Mouse (Mus musculus) 3134 (cell line): ENCODE results near the gene Mpl.

Experiments used
- DNase-seq: peaks from one replicate; pipeline ENCODE4 v3.0.0-alpha.2; 2011; ENCODE audit warnings: low spot score; ENCODE audit not compliant: insufficient read length; ENCODE audit errors: extremely low read depth

Gene Mpl

DNA sequence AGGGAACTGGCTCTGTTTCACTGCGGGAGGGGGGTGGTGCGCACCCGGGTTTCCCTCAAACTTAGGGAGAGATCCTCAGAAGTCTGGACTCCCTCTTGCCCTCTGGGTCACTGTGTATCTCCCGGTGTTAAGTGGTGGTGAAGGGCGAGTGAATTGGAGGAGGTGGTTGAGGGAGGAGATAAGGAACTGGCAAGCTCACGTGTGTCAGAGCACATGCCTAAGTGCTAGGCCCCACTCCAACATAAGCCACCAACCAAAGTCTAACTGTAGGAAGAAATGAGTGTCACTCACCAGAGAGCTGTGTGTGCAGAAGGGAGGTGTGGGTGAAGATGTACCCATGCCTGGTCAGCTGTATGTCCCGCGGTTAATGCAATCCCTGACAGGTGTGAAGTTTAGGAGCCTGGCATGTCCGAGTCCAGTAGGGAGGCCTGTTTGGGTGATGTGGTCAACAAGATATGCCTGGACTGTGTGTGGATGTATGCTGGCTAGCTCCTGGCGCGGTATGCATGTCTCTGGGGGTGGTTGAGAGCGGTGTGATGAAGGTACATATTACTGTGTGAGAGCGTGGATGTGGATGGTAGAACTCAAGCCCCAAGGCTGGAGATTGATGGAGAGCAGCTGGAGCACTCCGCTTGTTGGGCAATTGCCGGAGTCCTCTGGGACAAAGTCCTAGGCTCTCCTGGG, 28.6 kb downstream of the Mpl start:
- DNase-seq = no peak

DNA sequence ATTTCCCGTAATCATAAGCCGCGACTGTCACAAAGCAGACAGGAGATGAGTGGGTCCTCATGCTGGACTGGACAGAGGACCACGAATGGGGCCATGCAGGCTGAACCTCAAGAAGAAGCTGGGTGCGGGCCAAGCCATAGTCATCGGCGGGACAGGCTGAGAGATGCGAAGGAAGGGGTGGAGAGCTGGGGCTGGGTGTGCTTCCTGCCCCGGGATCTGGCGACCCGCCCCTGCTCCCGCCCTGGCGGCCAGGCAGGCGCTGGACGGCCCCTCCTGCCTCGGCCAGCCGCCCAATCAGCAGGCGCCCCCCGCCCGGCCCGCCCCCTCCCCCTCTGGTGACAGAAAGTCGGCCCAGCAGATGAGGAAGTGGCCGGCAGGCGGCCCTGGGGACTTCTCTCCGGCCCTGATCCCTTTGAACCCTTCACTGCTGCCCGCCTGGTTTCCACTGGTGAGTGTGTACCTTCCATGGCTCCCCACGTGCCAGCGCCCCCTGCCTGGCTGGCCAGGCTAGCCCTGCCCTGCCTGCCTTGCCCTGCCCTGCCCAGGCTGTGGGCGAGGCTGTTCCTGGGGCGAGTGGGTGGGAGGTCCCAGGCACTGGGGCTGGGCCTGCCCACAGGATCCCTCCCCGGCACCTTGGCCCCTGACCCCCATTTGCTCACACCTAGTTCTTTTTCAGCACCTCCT, 29.4 kb downstream of the Mpl start, which contains the start of gene Elovl1:
Gene Elovl1 (plus strand): TSS at position 326 of the 684 bp plus-strand sequence.
- peak; percentile 94 for DNase-seq

DNA sequence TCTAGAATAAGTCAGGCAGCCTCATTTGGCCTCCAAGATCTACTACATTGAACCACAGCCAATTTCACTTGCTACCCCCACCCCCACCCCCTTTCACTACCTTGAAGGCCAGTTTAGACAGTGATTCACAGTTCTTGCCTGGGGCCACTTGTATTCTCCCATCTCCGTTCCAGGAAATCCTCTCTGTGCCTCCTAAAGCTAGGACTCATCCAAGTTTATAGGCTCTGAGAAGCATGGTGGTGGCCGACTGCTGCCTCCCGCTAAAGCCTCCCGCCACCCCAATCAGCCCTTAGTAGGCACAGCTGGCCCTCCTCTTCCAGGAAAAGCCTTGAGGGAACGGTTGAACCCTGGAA, 29.9 kb downstream of the Mpl start:
- no peak for DNase-seq

DNA sequence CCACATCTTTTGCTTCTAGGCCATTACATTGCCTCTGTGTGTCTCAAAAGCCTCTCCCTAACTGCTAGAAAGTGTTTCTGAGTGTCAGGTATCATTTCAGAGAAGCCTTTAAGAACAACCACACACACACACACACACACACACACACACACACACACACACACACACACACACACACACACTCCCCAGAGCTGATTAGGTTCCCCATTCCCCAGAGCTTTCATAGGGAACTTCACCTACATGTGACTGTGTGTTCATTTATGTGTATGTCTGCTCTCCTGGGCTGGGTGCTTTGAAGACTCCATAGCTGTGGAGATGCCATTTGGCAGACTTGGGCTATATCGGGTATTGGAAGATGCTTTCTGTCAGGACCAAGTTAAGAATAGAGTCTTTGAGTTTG, 31.9 kb downstream of the Mpl start:
- DNase-seq = no peak

DNA sequence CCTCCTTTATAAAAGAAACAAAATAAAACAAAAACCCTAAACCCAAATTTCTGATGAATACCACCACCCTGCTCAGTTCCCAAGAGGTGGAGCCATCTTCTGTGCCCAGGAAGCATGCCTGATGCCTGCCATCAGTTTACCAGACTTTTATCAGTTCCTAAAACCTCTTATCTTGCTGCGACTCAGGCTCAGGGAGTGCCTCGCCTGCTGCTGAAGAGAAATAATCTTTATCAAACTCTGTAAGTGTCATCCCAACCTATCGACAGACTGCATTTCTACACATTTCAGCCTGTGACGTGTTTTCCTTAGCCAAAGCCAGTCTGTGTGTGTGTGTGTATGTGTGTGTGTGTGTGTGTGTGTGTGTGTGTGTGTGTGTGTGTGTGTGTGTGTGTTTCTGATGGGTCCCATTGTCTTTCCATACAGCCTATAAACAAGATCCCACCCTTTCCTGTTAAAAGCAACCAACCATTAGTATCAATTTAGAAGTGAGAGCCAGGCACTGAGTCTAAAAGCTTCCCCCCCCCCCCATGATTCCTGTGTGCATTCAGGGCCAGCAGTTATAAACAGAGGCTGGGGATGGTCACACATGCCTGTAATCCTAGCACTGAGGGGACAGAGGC, 32.7 kb downstream of the Mpl start:
- DNase-seq = no peak

DNA sequence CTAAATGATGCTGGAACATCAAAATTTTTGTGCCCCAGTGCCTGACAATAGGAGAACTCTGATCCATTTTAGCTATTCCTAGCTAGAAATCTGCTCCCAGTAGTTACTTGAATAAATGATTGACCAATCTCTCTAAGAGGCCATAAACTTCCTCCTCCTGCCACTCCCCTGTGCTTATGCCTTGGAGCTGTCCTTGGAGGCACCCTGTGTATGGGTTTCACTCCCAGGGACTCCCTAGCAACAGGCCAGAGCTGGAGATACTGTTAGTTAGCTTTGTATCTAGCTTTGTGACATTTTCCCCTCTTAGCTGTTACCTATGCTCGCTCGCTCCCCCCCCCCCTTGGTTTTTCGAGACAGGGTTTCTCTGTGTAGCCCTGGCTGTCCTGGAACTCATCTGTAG, 35.9 kb downstream of the Mpl start:
- no peak for DNase-seq

DNA sequence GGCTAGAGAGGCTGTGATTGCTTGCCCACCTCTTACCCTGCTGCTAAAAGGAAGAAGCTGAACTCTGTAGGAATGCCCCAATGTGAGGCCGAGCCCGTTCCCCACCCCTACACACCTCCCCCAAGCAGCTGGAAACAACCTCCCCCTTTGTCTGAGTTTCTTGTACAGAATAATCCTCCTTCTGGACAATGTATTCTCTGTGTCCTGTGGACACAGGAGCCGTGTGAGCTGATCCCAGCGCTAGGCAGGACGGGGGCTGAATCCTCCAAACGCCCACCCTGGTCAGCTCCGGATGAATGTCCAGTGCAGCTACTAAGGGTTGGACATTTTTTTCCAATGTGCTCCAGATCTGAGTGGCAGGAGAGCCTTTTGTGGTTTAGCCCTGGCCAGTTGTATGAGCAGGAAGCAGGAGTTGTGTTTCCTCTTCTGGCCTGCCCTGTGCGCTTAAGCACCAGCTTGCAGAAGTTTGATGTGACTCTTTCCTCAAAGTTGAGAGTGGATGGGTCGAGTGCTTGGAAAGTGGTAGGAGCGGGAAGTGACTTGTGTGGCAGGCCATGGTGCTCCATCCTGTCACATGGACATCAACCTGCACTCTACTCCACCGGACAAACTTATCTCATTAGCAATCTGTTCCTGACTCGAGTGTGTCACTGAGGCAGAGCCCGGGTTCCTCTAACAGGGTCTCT, 40.1 kb downstream of the Mpl start:
- DNase-seq = no peak

DNA sequence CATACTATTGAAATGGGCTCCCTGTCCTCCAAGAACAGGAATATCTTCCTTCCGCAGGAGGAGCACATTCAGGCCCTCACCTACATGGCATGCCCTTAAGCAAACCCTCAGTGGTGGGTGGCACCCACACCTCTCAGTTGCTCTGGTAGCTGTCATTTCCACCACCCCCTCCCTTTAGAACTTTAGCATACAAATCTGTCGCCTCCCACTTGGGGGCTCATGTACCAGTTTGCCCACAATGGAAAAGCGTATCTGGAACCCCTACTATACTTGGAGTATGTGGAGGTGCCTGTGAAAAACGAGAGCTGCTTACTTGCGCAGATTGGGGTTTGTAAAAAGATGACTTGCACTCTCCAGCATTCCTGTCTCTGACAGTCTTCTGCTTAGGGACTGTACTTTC, 41.0 kb downstream of the Mpl start:
- no peak for DNase-seq

DNA sequence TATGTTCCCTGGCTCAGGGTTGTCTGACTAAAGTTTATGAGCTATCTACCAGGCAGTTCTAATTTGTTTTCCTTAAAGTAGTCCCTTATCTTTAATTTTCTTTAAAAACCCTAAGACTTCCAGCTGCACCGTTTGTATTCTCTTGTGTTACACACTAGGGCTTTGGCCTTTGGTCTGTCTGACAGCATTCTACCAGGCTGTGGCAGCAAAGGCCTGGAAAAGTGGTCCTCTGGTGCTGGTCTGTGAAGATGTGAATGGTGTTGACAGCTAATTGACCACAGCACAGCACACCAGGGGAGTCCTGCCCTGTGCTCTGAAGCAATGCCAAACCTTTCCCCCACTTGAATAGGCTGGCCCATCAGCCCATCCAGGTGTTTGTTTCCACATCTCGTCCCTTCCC, 41.5 kb downstream of the Mpl start:
- DNase-seq = no peak

DNA sequence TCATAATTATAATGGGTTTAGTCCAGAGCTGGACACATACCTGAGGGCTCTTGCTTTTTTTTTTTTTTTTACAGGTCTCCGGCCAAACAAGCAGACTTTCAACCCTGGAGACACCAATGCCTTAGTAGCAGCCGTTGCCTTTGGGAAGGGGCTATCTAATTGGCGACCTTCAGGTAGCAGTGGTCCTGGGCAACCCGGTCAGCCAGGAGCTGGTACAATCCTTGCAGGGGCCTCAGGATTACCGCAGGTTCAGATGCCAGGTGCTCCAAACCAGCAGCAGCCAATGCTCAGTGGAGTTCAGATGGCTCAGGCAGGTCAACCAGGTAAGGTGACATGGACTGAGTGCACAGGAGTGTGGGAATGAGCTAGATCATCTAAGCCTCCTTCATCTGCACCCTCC, 43.8 kb downstream of the Mpl start:
- DNase-seq = no peak

DNA sequence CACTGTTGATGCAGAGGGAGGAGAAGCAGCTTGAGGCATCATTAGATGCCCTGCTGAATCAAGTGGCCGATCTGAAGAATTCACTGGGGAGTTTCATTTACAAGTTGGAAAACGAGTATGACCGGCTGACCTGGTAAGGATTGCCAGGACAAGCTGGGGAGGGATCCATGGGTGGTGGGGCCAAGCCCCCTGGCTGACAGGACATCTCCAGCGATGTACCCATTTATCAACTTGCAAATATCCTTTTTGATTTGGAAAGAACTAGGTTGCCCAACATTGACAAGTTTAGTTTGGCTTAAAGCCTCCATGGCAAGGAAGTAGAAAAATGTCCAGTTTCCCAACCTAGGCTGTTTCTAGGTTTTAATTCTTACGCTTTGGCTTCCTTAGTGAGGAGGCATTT, 46.4 kb downstream of the Mpl start:
- DNase-seq = no peak

DNA sequence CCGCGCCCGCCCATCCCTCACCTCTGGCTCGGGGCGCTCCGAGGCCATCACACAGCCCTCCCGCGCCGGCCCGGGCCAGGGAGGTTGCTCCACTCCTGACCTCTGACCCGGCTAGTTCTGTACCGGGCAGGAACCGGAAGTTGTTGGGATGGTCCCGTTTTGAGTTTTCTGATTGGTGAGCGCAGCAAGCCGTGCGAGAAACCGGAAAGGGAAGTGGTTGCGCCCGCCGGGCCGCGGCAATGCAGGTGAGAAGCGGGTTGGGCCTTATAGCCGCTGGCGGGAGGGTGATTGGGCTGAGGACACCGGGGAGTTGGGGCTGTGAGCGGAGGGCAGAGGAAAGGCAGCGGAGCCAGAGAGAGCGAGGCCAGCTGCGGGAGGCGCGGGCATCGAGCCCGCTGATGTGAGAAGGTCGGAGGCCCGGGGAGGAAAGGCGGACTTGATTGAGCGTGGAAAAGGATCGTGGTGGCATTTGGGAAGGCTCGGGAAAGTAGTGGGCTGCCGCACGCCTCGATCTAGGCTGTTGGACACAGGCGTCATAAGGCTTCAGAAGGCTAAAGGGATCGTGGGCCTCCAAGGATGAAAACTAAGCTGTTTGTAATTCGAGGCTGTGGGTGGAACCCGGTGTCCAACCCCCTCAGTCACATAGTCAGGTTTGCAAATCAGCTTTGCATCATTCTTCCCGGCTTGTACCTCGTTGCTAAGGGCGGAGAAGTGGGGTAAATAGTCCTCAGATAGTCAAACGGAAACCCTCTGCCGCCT, 48.0 kb downstream of the Mpl start, which contains the start of the genes Szt2 and Med8:
Gene Szt2 (minus strand): TSS at position 132 of the 759 bp plus-strand sequence.
Gene Med8 (plus strand): TSS at position 196 of the 759 bp plus-strand sequence.
- DNase-seq = peak; percentile 90

DNA sequence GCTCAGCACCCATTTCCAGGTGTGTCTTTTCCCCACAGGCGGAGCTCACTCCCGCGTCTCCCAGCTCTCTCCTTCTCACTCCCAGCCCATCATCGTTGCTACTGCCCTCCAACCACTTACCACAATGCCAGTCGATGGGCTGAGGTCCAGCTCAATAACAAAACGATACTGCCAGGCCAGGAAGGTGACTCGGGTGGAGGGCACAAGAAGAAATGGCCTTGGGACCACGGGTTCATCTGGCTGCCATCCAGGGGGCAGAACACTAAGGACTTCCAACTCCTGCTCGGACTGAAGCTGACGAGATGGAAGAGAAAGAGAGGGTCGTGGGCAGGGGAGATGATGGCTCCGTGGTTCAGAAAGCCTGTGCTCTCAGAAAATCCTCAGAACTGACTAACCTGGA, 54.6 kb downstream of the Mpl start:
- DNase-seq = no peak

DNA sequence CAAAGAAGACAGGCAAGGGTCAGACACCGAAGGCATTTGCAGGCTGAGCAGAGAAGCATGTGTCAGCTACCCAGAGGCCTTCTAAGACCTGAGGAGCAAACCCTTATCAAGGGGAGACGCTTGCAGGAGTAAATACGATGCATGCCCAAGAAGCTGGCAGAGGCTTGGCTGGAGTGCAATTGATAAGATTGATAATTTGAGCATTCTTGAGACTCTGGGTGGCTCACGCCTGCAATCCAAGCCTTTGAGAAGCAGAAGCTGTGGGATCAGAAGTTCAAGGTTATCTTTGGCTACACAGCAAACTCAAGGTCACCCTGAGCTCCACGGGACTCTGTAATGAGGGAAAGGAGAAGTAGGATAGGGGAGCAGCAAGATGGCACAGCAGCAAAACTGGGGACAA, 55.4 kb downstream of the Mpl start:
- no peak for DNase-seq

DNA sequence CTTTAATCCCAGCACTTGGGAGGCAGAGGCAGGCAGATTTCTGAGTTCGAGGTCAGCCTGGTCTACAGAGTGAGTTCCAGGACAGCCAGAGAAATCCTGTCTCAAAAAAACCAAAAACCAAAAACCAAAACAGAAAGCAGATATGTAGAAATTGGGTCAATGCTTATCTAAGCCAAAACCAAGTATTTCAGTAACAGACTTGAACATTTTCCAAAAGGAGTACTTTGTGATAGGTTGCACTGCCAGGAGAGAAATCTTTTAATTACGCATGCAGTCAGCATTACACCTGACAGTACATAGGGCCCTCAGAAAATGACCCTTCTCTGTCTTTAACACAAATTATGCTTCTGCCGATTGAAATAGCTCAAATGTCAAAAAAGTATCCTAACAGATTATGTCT, 55.9 kb downstream of the Mpl start:
- DNase-seq = no peak

DNA sequence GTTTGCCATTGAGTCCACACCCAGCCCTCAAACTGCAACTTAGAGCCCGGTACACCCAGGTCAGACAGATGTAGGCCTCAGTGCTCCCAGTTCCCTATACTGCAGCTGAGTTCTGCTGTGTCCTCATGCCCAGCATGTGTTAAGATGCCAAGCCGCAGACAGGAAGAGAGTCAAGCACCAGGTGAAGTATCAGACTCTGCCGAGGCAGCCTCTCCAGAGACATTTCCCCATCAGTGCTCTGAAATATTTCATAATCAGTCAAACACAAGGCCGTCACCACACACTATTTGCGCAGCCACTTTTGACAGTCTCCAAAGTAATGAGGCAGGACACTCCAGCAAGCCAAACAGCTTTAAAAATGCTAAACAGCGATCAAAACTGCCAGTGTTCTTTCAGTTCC, 58.9 kb downstream of the Mpl start:
- DNase-seq = no peak

DNA sequence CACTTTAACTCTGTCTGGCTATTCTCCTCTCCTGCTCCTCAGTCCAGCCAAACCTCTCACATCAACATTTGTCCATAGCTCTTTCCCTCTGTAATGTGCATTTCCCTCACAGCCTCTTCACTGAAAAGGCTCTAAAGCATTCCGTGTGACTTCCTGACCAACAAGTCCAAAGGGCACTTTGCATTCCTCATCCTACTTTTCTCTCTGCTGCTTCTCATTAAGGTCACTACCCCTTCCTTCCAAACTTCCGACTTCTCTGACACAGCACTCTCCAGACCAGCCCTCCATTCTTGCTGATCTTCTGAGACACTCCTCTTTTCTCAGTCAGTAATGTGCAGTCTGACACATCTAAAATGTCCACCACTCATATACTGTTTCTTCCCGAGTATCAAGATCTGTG, 60.9 kb downstream of the Mpl start:
- no peak for DNase-seq

DNA sequence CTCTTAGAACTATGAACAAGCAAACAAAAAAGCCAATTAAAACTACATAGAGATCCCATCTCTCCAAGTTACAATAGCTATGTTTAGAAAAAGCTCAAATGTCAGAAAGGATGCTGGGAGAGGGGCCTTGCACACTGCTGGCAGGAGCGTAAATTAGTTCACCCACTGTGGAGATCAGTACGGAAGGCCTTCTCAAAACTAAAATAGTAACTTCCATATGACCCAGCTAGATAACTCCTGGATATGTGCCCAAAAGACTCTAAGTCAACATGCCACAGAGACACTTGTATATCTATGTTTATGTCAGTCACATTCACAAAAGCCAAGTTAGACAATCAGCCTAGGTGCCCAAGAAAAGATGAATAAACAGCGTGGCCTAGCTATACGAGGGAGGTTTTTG, 62.0 kb downstream of the Mpl start:
- no peak for DNase-seq

DNA sequence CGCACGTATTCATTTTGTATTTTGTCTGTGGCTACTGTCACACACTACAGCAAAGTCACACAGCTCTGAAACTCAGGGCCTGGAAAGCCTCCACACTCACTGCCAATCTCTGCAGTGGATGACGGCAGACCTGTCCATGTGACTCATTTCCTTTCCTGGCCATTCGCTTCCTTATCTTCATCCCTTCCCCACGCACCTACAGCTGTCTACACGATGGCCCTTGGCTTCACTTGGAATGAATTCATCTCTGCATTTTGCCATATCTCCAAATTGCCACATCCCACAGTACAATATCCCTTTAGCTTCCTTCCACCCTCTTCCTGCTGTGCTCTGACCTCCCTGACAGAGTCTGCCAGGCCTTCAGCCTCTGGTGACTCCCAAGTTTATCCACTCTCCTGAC, 62.8 kb downstream of the Mpl start:
- DNase-seq = no peak
